Mouse (Mus musculus) lung, postnatal 10 days (tissue): ENCODE results near the gene Tpcn2.

ENCODE experiments used
- DNase-seq: peaks from one replicate; pipeline ENCODE4 v3.0.0; 2021

Gene Tpcn2

GRCm38 (mm10) chr7:145143502-145144070 is 140.2 kb downstream of the Tpcn2 start:
- no peak for DNase-seq

GRCm38 (mm10) chr7:145140656-145141055 is 143.2 kb downstream of the Tpcn2 start:
- no peak for DNase-seq

- DNase-seq: no peak
These were observed 144.2 kb downstream of the Tpcn2 start for GRCm38 (mm10) chr7:145139576-145139975.

- DNase-seq: no peak
These were observed 144.7 kb downstream of the Tpcn2 start for GRCm38 (mm10) chr7:145139100-145139499.

- DNase-seq: no peak
These were observed 145.9 kb downstream of the Tpcn2 start for GRCm38 (mm10) chr7:145137871-145138270.

- DNase-seq: no peak
These were observed 147.0 kb downstream of the Tpcn2 start for GRCm38 (mm10) chr7:145136831-145137230.
